Comparison of ENCODE assay signal across 9 mouse cellular contexts in genomic region chr9:122225309-122225708, GRCm38 (mm10).
A peak's percentile ranks its signal among the peaks of the same experiment; 100 is the strongest.
DNase-seq lines count a peak whose midpoint lies in the region; ATAC-seq and TF ChIP-seq lines count a peak whose summit lies in the region.
"Had no signal": no experiment of that assay in that cellular context is flagged by ENCODE, and none has a peak within 500 bp of the region (broad histone marks: within the 10 kb centered on the region; RNA-seq: fewer than 3 reads in every experiment).

No protein-coding gene starts in this region.

- DNase-seq in limb, embryonic 11.5 days (ENCODE audit: low spot score), result peak; percentile 39
- no peak for DNase-seq in limb, embryonic 10.5 days (ENCODE audit: low spot score)
- DNase-seq in Patski (ENCODE audit: low read depth, low spot score), result no peak
- DNase-seq in embryonic facial prominence, embryonic 10.5 days (ENCODE audit: low spot score), result peak; percentile 29
- peak; percentile 46 for DNase-seq in lung, postnatal 25 days (ENCODE audit: low spot score)
- peak; percentile 55 for DNase-seq in thymus, postnatal 14 days

- H3K9me3 ChIP-seq in limb, embryonic 11.5 days (ENCODE audit: control insufficient read depth, low read length), result no peaks in the 10 kb centered on the region
- no peaks in the 10 kb centered on the region for H3K9me3 ChIP-seq in limb, embryonic 10.5 days (replicated peaks)
- no peaks in the 10 kb centered on the region for H3K9me3 ChIP-seq in embryonic facial prominence, embryonic 10.5 days
- H3K9me3 ChIP-seq in hindbrain, embryonic 15.5 days, result no peaks in the 10 kb centered on the region
- H3K9me3 ChIP-seq: embryonic facial prominence, embryonic 15.5 days had no signal

- H3K4me3 ChIP-seq in limb, embryonic 11.5 days (ENCODE audit: low read depth, low read length), result no peak overlapping the region
- no peak overlapping the region for H3K4me3 ChIP-seq in limb, embryonic 10.5 days
- H3K4me3 ChIP-seq in embryonic facial prominence, embryonic 10.5 days, result no peak overlapping the region
- no peak overlapping the region for H3K4me3 ChIP-seq in hindbrain, embryonic 15.5 days
- H3K4me3 ChIP-seq: embryonic facial prominence, embryonic 15.5 days had no signal

- CTCF ChIA-PET in Patski (lab: Charles Lee), result interaction anchor here (0.9 to 1.4 kb wide), 4 partner anchors 11 to 107 kb away, joined by 3 to 4 read pairs (median 3); no protein-coding TSS in a partner anchor

- H3K9ac ChIP-seq in limb, embryonic 11.5 days (ENCODE audit: low read length), result no peak overlapping the region
- H3K9ac ChIP-seq in hindbrain, embryonic 15.5 days, result no peak overlapping the region
- H3K9ac ChIP-seq: embryonic facial prominence, embryonic 15.5 days had no signal

- WGBS in limb, embryonic 11.5 days, result 39% methylated on average over 7 of the region's 7 CpGs
- 41% methylated on average over 7 of the region's 7 CpGs for WGBS in limb, embryonic 10.5 days
- 46% methylated on average over 7 of the region's 7 CpGs for WGBS in embryonic facial prominence, embryonic 10.5 days
- 47% methylated on average over 7 of the region's 7 CpGs for WGBS in hindbrain, embryonic 15.5 days

- no peaks in the 10 kb centered on the region for H3K4me1 ChIP-seq in limb, embryonic 11.5 days (ENCODE audit: control insufficient read depth, insufficient read depth, low read length)
- peaks cover 14% of the 10 kb centered on the region for H3K4me1 ChIP-seq in limb, embryonic 10.5 days
- peaks cover 19% of the 10 kb centered on the region for H3K4me1 ChIP-seq in embryonic facial prominence, embryonic 10.5 days
- H3K4me1 ChIP-seq in hindbrain, embryonic 15.5 days (replicated peaks), result peaks cover 11% of the 10 kb centered on the region

- no peak overlapping the region for H3K27ac ChIP-seq in limb, embryonic 11.5 days (replicated peaks; ENCODE audit: low read depth, low read length)
- no peak overlapping the region for H3K27ac ChIP-seq in limb, embryonic 10.5 days
- H3K27ac ChIP-seq in embryonic facial prominence, embryonic 10.5 days (replicated peaks), result no peak overlapping the region
- 0 out of 2 replicates have a peak overlapping the region, but pooled peaks have one; percentile 10 for H3K27ac ChIP-seq in hindbrain, embryonic 15.5 days (replicated peaks)
- H3K27ac ChIP-seq: embryonic facial prominence, embryonic 15.5 days had no signal

- H3K27me3 ChIP-seq in limb, embryonic 11.5 days (ENCODE audit: control insufficient read depth, insufficient read depth, low read length), result no peaks in the 10 kb centered on the region
- H3K27me3 ChIP-seq in limb, embryonic 10.5 days (ENCODE audit: low read depth, poor library complexity, severe bottlenecking), result no peaks in the 10 kb centered on the region
- H3K27me3 ChIP-seq in Patski, result no peaks in the 10 kb centered on the region
- H3K27me3 ChIP-seq in embryonic facial prominence, embryonic 10.5 days (replicated peaks; ENCODE audit: low read depth, poor library complexity, severe bottlenecking), result peaks cover 4% of the 10 kb centered on the region; the same call in 1 of the 2 replicates
- no peaks in the 10 kb centered on the region for H3K27me3 ChIP-seq in hindbrain, embryonic 15.5 days
- H3K27me3 ChIP-seq: embryonic facial prominence, embryonic 15.5 days had no signal

- in situ Hi-C loops in Patski (cut with MboI; ENCODE audit: low pct_unique_long_range_greater_than_20kb), result no loop called here

- no peak for ATAC-seq in limb, embryonic 11.5 days (ENCODE audit: insufficient number of reproducible peaks, low FRiP score, low TSS enrichment, low read depth)
- ATAC-seq in Patski, result no peak
- ATAC-seq in hindbrain, embryonic 15.5 days (ENCODE audit: low FRiP score, low read depth), result peak; percentile 46
- no peak; the same call in 1 of the 2 replicates for ATAC-seq in monocyte, adult 5-6 weeks (replicated peaks; ENCODE audit: insufficient number of reproducible peaks, low FRiP score, low TSS enrichment, poor library complexity, severe bottlenecking)

- no peak overlapping the region for H3K4me2 ChIP-seq in limb, embryonic 11.5 days (ENCODE audit: low read depth, severe bottlenecking)
- H3K4me2 ChIP-seq in hindbrain, embryonic 15.5 days, result no peak overlapping the region
- H3K4me2 ChIP-seq: embryonic facial prominence, embryonic 15.5 days had no signal

- POLR2A ChIA-PET in Patski (lab: Charles Lee), result no interaction called here

- peak; percentile 72 for TF ChIP-seq CTCF in Patski (IDR thresholded peaks at IDR 0.05)

- no peaks in the 10 kb centered on the region for H3K36me3 ChIP-seq in limb, embryonic 11.5 days (ENCODE audit: control insufficient read depth, insufficient read depth, low read length)
- no peaks in the 10 kb centered on the region for H3K36me3 ChIP-seq in limb, embryonic 10.5 days
- H3K36me3 ChIP-seq in embryonic facial prominence, embryonic 10.5 days (replicated peaks), result no peaks in the 10 kb centered on the region
- no peaks in the 10 kb centered on the region for H3K36me3 ChIP-seq in hindbrain, embryonic 15.5 days
- H3K36me3 ChIP-seq: embryonic facial prominence, embryonic 15.5 days had no signal

Comparison
In these comparisons a context has a peak if more than half of its experiments do, and no peak if none do; other contexts are left out.
1. DNase-seq: peak in limb, embryonic 11.5 days (single experiment), embryonic facial prominence, embryonic 10.5 days (single experiment), lung, postnatal 25 days (single experiment) and thymus, postnatal 14 days (single experiment); none in limb, embryonic 10.5 days (single experiment) and Patski (single experiment).